Mouse (Mus musculus) thymus, postnatal 0 days (tissue): ENCODE data around the gene Alg6. TPM values are rescaled to one million over a fixed set of nuclear protein-coding genes. Genes with fewer than 3 reads are reported as not detected.
A peak's percentile ranks its signal among the peaks of the same experiment; 100 is the strongest.

ENCODE experiments used
- DNase-seq: peaks from one replicate; pipeline ENCODE4 v3.0.0-alpha.2; 2015; ENCODE audit warnings: low spot score
- polyA plus RNA-seq: library from polyadenylated mRNA; unstranded; fragments of >200 nt; fragmentation: Nextera tagmentation; extraction: Ambion mirVana; gene quantifications from 2 replicates; pipeline ENCODE4 v1.2.1, GENCODE M21; 2015

Gene Alg6
- polyA plus RNA-seq, result 11.3 and 12.1 TPM in 2 replicates

- DNase-seq, result peak; percentile 93
Observed at GRCm38 (mm10) chr4:99714904-99715782, at the start of gene Alg6. Alg6 (plus strand) TSS chr4:99715664.

GRCm38 (mm10) chr4:99670203-99670851 is 45.1 kb upstream of the Alg6 start:
- no peak for DNase-seq

- DNase-seq, result no peak
Observed at GRCm38 (mm10) chr4:99675191-99675590, 40.3 kb upstream of the Alg6 start.

- DNase-seq, result no peak
Observed at GRCm38 (mm10) chr4:99683941-99684340, 31.5 kb upstream of the Alg6 start.

GRCm38 (mm10) chr4:99686308-99686707 is 29.2 kb upstream of the Alg6 start:
- DNase-seq, result no peak

- no peak for DNase-seq
Observed at GRCm38 (mm10) chr4:99712583-99713183, 2.8 kb upstream of the Alg6 start.

GRCm38 (mm10) chr4:99713971-99714370 is 1.5 kb upstream of the Alg6 start:
- DNase-seq, result no peak

- no peak for DNase-seq
Observed at GRCm38 (mm10) chr4:99715783-99716416, 436 bp downstream of the Alg6 start.

GRCm38 (mm10) chr4:99717905-99718304 is 2.4 kb downstream of the Alg6 start:
- DNase-seq, result no peak

- no peak for DNase-seq
Observed at GRCm38 (mm10) chr4:99724331-99724730, 8.9 kb downstream of the Alg6 start.

GRCm38 (mm10) chr4:99725914-99726451 is 10.5 kb downstream of the Alg6 start:
- DNase-seq, result no peak

- no peak for DNase-seq
Observed at GRCm38 (mm10) chr4:99739836-99740235, 24.4 kb downstream of the Alg6 start.

GRCm38 (mm10) chr4:99752426-99752825 is 37.0 kb downstream of the Alg6 start:
- DNase-seq, result no peak

GRCm38 (mm10) chr4:99766303-99766702 is 50.8 kb downstream of the Alg6 start:
- DNase-seq, result no peak

GRCm38 (mm10) chr4:99766753-99767152 is 51.3 kb downstream of the Alg6 start:
- DNase-seq, result no peak

GRCm38 (mm10) chr4:99770555-99770954 is 55.1 kb downstream of the Alg6 start:
- no peak for DNase-seq

- no peak for DNase-seq
Observed at GRCm38 (mm10) chr4:99773041-99773440, 57.6 kb downstream of the Alg6 start.

GRCm38 (mm10) chr4:99792365-99792764 is 76.9 kb downstream of the Alg6 start:
- DNase-seq, result no peak
